Mouse (Mus musculus): ENCODE results near the gene Gna12. TPM values are rescaled to one million over a fixed set of nuclear protein-coding genes. Genes with fewer than 3 reads are reported as not detected.

Gna12 gene
- polyA plus RNA-seq, 2 experiments from 2014 or later, result 4.3 to 6.0 TPM

DNA sequence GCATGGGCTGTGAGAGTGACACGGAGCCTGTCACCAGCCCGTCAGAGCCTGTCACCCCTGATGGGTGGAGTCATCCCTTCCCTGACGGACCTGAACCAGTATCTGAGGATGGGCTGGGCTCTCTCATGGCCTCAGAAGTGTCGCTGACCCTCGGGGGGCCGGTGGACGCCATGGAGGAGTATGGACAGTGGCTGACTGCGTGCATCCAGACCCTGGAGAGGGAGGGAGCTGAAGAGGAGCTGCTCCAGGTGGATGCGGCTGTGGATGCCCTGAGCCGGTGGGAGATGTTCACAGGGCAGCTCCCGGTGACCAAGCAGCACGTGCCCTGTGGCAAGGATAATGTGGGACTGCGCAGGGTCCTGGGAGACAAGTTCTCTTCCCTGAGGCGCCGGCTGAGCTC lies 78.2 kb downstream of the Gna12 start:
- no peak for ATAC-seq

DNA sequence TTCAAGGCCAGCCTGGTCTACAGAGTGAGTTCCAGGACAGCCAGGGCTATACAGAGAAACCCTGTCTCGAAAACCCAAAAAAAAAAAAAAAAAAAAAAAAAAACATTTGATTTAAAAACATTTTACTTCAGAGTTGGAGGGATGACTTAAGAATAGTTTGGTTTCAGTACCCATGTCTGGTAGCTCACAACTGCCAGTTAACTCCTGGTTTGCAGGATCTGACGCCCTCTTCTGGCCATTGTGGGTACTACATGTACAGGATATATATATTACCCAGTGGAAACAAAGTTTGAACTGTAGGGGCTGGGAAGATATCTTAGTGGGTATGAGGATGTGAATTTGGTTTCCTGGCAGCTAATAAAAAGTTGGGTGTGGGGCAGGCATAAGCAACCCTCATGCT lies 79.3 kb downstream of the Gna12 start:
- no peak for ATAC-seq

DNA sequence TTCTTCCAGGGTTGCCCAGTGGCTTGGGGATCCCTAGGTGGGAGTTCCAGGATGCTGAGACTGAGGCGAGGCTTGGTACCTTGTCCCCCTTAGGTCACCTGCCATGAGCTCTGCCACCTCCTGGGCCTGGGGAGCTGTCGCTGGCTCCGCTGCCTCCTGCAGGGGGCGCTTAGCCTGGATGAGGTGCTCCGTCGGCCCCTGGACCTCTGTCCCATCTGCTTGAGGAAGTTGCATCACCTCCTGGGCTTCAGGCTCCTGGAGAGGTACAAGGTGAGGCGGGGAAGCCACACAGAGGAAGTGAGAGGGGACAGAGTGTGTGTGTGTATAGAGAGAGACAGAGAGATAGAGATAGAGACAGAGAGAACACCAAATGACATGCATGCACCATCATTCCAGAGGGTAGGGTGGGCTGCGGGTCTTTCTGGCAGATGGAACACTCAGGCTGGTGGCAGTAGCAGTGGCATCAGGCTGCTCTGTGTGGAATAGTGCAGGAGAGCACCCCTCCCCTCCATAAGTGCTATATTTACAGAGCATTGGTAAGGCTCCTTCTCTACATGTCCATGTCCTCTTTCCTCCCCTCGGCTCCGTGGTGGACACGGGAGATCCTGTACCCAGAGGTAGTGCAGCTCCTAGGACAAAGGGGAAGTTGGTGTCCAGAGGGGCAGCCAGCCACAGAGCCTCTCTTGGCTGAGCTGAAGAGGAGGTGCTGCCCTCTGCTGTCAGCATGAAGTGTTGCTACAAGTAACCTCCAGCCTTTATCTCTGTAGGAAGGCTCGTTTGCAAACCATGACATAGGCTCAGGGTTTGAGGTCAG lies 81.0 kb downstream of the Gna12 start:
- ATAC-seq, result peak; percentile 81

DNA sequence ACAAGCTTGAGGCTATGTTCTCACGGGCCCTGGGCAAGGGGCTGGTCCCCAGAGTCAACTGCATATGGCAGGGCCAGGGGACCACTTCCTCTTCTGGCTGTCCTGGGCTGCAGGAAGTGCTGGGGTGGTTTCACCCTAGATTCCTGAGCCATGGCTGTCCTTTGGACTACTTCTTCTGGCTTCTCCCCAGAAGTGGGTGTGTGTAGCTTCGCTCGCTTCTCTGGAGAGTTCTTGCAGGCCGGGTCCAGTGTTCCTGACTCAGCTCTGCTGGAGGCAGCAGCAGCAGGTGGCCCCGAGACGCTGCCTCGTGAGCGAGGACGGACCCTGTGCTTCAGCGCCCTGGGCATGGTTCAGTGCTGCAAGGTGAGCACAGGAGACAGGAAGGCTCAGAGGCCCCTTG lies 81.8 kb downstream of the Gna12 start:
- ATAC-seq, result no peak

DNA sequence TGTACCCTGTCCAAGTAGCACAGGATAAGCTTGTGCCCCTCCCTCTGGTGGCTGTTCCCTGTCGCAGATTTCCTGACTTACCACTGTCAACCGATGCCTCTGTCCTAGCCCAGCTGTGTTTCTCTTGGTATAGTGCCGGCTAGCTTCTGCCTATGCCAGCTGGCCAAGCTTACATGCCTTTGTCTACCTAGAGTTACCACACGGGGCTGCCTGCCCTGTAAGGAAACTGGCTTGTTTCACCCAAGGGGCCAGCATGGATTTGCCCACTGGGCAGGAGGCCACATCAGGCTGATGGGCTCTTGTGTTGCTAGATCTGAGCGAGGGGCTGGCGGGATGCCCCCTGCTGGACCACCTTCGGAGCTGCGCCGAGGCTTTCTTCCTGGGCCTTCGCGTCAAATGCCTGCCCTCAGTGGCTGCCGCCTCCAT lies 86.5 kb downstream of the Gna12 start:
- no peak for ATAC-seq

DNA sequence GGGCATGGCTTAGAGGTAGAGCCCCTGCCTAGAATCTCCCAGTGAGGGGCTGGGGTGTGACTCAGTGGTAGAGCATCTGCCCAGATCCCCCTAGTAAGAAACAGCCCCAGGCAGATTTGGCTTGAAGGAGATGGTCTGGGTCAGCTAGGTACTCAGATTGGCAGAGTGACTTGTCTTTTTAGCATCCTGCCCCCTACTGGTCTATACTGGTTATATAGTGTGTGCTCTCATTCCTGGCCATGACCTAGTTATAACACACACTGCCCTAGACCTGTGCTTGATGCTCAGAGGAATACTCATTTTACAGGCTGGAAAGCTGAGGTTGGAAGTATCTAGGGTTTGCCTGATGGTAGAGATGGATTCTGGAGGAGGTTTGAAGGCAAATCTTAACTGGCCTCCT lies 88.4 kb downstream of the Gna12 start:
- no peak for ATAC-seq

DNA sequence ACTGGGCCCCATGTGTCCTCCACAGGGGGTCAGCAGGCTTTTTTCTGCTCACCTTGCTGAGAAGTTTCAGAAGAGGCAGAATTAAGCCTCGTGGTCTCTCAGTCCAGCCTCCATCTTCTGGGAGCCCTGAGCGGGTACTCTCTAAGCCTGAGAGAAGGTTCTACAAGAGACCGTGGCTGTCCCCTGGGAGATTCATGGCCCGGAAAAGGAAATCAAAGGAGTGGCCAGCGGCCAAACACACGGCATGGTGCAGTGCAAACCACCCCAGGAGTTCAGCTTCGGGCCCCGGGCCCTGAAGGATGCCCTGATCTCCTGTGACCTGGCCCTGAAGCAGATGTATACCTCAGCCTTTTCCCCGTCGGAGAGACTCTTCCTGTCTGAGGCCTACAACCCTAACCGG lies 89.2 kb downstream of the Gna12 start:
- no peak for ATAC-seq

DNA sequence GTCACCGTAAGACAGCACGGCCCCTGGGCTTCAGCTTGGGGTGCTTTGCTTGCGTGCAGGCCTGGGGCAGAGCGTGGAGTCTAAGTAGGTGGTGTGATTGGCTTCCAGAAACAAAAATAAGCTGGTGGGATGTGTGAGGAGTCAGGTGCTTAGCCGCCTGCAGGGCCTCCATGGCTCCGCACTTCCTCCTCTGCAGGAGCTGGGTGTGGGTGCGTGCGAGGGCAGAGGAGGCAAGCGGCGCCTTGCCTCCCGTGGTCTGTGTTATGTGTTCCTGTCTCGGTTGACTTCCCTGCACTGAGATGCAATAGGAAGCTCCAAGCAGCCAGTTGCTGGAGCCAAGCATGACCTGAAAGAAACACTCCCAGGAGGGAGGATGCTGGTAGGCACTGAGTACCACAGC lies 90.4 kb downstream of the Gna12 start:
- no peak for ATAC-seq

DNA sequence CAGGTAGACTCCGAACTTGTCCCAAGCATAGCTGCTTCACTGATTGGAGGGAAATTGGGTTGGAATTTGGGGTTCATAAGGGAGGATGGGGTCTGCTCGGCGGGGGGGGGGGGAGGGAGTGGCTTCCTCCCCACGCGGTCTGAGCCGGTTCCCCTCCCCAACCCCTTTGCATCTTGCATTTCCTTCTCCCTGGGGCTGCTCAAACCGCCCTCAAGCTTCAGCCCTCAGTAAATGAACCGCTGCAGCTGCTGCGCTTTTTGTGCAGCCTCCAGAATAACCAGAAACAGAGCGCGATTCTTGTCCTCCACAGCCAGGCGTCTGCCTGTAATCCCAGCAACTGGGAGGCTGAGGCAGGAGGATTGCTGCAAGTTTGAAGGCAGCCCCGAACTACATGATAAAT lies 94.1 kb downstream of the Gna12 start:
- peak; percentile 26 for ATAC-seq

DNA sequence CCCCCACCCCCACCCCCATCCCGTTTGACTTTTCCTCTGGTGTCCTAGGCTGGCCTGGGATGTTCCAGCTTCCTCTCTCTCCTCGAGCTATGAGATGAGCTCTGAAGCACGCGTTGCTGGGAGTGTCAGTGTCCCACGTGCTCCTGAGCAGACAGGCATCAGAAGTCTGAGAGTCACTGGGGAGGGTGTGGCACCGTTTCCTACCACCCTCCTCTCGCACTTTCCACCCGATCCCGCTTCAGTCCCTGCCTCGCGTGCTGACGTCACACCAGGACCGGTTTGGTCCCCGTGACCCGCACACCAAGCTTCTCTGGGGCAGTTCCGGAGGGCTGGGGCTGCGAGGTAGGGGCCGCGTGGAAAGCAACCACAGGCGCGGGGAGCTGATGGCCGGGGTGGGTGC lies 94.9 kb downstream of the Gna12 start:
- peak; percentile 76 for ATAC-seq

GRCm38 (mm10) chr5:140733336-140733735 lies 96.9 kb downstream of the Gna12 start:
- ATAC-seq, result no peak

- no peak for ATAC-seq
Observed at GRCm38 (mm10) chr5:140732195-140732594, 98.0 kb downstream of the Gna12 start.

GRCm38 (mm10) chr5:140731040-140731797 lies 99.0 kb downstream of the Gna12 start:
- ATAC-seq, result no peak

- ATAC-seq, result no peak
Observed at GRCm38 (mm10) chr5:140726946-140727740, 103.1 kb downstream of the Gna12 start.

DNA sequence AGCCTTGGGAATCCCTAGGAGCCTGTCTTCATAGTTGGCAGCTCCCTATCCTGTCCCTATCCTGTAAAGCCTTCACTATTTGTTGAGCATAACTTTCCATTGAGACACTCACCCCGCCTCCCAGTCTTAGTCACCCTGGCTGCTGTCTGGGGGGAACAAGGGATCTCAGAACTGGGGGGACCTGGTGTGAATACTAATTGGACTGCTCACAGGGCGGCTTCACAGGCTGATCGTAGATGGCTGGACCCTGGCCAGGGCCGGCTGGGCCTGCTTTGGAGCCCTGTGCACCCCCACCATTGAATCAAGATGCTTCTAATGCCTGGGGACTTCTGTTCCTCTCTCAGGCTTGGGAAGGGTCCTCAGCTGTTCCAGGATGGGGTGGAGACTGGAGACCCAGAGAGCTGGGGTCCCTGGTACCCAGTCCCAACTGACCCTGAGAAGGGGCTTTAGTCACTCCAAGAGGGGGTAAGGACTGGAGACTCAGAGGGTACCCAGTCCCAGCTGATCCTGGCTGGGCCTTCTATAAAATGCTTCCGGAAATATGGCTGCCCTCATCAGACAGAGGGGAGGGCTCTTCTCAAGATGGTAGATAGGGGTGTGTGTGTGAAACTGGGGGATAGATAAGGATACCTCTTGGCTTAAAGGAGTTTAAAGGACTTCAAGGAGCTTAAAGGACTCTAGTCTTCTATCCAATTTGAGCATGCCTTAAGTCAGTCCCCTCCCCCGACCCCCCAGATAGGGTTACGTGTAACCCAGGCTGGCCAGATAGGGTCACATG lies 104.0 kb downstream of the Gna12 start:
- ATAC-seq, result no peak

DNA sequence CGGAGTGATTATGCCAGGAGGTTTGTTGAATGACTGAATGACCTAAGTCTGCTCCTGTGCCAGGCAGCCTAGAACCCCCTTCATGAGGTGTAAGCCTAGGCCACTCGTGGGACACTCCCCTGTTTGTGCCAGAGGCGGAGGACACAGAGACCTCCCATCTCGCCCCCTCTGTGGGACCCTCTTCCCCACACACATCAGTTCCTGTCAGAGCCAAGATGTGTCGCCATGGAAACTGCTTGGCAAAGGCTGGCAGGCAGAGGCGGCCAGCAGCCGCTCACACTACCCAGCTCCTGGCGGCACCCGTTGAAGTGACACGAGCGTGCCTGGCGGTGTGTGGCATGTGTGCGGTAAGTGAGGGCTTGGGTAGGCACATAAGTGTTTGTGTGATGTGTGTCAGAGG lies 106.4 kb downstream of the Gna12 start, which contains the start of gene Amz1:
TSS of gene Amz1 (plus strand) at position 306 of the 400 bp plus-strand sequence.
- no peak for ATAC-seq

DNA sequence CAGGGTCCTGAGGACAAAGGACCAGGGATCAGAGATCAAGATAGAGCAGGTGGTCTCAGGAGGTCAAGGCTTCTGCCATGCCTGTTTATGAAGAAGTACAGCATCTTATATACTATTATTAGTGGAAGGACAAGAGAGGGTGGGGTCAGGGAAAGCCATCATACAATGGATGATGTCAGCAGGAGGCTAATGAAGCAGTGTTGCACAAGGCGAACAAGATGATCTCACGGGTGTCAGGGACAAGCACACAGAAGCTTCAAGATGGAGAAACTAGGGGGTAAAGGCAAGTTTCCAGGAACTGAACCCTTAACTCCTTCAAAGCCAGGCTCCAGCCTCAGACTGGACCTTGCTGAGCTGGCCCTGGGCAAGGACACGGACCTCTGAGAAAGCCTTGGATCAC lies 108.1 kb downstream of the Gna12 start:
- no peak for ATAC-seq

DNA sequence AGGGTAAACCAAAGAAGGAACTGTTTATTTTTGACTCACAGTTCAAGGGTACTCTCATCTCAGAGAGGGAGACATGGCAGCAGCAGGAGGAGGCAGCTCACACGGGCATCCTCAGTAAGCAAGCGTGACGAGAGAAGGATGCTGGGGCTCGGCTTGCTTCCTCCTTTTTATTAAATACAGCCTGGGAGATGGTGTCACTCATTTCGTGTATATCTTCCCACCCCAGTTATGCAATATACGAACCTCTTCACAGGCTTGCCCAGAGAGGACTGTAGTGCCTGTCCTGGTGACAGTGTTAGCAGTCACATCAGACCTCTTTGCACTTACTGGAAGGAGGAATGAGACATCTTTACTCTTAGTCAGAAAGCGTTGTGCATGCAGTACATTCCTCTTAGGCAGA lies 109.5 kb downstream of the Gna12 start:
- ATAC-seq, result no peak

GRCm38 (mm10) chr5:140711040-140711439 lies 119.2 kb downstream of the Gna12 start:
- ATAC-seq, result no peak

DNA sequence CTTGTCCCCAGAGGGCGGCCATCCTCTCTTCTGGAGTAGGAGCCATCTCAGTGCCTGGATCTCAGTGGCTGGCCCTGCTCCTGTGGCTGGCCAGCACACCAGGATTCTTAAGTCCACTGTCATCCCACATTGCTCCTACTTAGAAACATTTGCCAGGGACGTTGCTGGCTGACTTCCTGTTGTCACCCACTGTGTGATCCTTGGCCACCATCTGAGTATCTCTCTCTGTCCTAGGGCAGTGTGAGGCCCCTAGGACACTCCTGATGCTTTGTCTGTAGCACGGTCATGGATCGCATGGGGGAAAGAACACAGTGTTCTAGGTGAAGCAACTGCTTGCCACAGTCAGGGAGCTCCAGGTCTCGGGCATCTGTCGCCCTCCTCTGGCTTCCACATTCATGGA lies 119.9 kb downstream of the Gna12 start:
- ATAC-seq, result no peak

Measured in CD4-positive, CD25-positive, alpha-beta regulatory T cell, adult 4 months (primary cell).